Mouse (Mus musculus) monocyte, adult 59 days (primary cell): ENCODE measurements around the gene Sh3glb2. TPM values are rescaled to one million over a fixed set of nuclear protein-coding genes. Genes with fewer than 3 reads are reported as not detected.

Experiments
- total RNA-seq, 2 experiments: library from RNA; stranded (reverse); gene quantifications; one replicate each; pipeline ENCODE4 v1.2.4; 2023

Gene Sh3glb2
- total RNA-seq, result 10 to 100 TPM; 30.8 to 37.2 TPM

DNA sequence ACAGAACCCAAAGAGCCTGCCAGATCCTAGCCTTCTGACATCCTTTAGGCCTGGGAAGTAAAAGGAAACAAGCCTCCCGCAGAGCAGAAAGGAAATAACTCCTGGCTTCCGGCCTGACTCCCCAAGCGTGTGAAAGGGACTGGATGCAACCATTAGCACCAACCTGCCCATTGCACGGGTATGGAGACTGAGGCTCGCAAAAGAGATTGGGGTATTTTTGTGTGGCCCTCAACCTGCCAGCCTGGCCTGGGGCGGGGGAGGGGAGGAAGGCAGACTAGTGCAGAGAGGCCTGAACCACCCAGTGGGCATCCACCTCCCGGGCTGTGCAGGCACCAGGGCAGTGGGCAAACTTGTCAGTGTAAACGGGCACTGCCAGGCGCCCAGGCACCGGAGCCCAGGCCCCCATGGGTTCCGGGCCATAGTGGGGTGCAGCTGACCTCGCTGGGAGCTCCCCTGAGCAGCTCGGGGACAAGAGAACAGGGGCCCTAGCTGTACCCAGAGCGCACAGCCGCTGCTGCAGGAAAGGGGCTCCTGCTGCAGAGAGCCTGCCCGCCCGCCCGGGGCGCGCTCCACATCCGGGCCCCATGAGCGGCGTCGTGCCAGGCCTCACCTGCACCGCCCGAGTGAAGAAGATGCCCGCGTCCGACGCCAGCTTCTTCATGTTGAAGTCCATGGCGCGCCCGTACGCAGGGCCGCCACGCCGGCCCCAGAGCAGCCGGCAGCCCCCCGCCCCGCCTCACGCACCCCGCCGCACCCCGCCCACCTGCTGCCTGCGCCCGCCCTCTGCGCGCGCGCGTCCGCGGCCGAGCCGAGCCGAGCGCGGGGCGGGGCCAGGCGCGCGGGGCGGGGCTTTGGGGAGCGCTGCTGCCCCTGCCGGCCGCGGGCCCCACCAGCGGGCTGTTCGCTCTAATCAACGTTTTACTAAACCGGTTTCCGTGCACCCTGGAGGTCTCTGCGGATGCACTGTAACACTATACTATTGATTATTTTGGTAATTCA lies at the start of gene Sh3glb2:
Gene Sh3glb2 (minus strand): TSS at position 805 of the 999 bp plus-strand sequence.

DNA sequence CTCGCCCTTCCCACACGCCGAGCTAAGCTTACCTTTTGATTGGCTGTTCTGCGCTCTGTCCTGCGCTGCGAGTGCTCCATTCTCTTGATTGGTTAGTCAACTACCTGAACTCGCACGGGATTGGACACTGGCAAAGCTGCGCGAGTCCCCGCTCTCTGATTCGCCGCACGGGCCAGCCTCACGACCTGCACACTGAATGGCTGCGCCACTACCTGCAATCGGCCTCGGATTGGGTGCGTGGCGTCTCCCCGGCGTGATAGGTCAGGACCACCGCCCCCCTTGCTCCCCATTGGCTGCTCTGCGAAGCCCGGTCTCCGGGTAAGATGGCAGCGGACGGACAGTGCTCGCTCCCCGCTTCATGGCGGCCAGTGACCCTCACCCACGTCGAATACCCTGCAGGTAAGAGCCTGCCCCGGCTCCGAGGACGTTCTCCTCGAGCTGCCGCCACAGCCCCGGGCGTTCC lies 33.0 kb upstream of the Sh3glb2 start, which contains the start of gene Dolpp1:
Gene Dolpp1 (plus strand): TSS at position 141 of the 463 bp plus-strand sequence.

DNA sequence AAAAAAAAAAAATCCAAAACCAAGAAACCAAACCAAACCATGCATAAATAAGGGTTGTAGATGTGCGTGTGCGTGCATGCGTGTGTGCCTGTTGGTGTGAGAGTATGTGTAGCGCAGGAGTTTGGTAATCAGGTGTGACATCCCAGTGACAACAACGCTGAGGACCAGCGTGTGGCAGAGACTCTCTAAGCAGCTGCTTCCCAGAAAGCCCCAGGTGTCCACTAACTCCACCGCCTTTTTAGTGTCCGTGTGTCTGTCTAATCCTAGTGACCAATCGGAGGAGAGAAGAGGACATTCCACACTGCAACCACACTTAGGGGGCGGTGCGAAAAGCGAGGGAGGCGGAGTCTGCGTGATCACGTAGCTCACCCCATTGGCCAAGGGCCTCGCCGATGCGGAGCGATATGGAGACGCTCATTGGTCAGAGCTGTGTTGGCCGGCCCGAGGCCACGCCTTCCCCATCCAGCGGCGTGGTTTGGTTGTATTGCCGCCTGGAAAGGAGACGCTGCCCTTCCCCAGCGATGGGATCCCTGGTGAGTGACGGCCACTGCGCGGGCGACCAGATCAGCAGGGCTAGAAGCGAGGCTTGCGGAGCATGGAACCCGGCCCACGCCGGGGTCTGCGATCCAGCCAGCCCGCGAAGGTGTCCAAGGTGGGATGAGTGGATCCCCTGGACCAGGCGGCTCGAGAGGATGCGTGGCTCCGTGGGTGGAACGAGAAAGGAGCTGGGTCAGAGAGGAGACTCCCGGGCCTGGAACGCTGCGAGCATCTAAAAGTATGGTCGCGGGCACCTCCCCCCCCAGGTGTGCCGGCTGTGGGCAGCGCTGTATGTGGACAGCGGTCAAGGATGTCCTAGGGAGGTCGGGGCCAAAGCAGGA lies 4.9 kb upstream of the Sh3glb2 start, which contains the start of gene Miga2:
Gene Miga2 (plus strand): TSS at position 461 of the 878 bp plus-strand sequence.

Other genes with a start within 250 kb of the Sh3glb2 start
- 10 to 100 TPM; 26.9 to 29.3 TPM for gene Zer1, start 234.8 kb downstream of the Sh3glb2 start, total RNA-seq
- gene Tbc1d13, start 225.6 kb downstream of the Sh3glb2 start, total RNA-seq, result 100 to 1,000 TPM in 1 of 2 experiments, 10 to 100 TPM in 1; 90.5 to 108 TPM
- gene Endog, start 187.8 kb downstream of the Sh3glb2 start, total RNA-seq, result 1 to 10 TPM; 9.0 to 9.4 TPM
- 10 to 100 TPM; 10.2 to 11.5 TPM for gene Spout1, start 180.9 kb downstream of the Sh3glb2 start, total RNA-seq
- 1 to 10 TPM; 4.4 to 5.6 TPM for gene Kyat1, start 153.5 kb downstream of the Sh3glb2 start, total RNA-seq
- 10 to 100 TPM; 29.2 to 34.5 TPM for gene Lrrc8a, start 121.6 kb downstream of the Sh3glb2 start, total RNA-seq
- gene Gm28035, start 118.8 kb downstream of the Sh3glb2 start, total RNA-seq, result 1 to 10 TPM; 1.3 to 4.0 TPM
- gene Phyhd1, start 93.1 kb downstream of the Sh3glb2 start, total RNA-seq, result 1 to 10 TPM; 6.1 to 7.2 TPM
- not detected for gene Gm28038, start 78.3 kb downstream of the Sh3glb2 start, total RNA-seq
- 10 to 100 TPM; 10.5 to 11.5 TPM for gene Dolk, start 73.0 kb downstream of the Sh3glb2 start, total RNA-seq
- gene Nup188, start 72.9 kb downstream of the Sh3glb2 start, total RNA-seq, result 10 to 100 TPM; 31.4 to 34.2 TPM
- 1 to 10 TPM; 6.8 to 9.9 TPM for gene Miga2, start 4.9 kb upstream of the Sh3glb2 start, total RNA-seq
- 10 to 100 TPM; 14.2 to 15.4 TPM for gene Dolpp1, start 32.9 kb upstream of the Sh3glb2 start, total RNA-seq
- 10 to 100 TPM; 29.2 to 40.1 TPM for gene Crat, start 56.5 kb upstream of the Sh3glb2 start, total RNA-seq
- gene Ptpa, start 56.7 kb upstream of the Sh3glb2 start, total RNA-seq, result 10 to 100 TPM; 92.7 to 98.9 TPM
- gene Ier5l, start 114.9 kb upstream of the Sh3glb2 start, total RNA-seq, result 1 to 10 TPM; 3.0 to 4.7 TPM
- gene Cstad, start 235.7 kb upstream of the Sh3glb2 start, total RNA-seq, result under 1 TPM in 1 of 2 experiments, not detected in 1; 0.67 TPM